Mouse (Mus musculus) lung, adult 2 months (tissue): ENCODE results near the gene Cacna2d3.

Experiments
- CTCF ChIP-seq: fragments of 200-500 bp; IDR thresholded peaks from 2 replicates; pipeline ENCODE4 v1.5.1; 2011; ENCODE audit warnings: mild to moderate bottlenecking, low read length, control low read depth; ENCODE audit not compliant: insufficient read depth
- POLR2A ChIP-seq: fragments of 200-500 bp; IDR thresholded peaks from 2 replicates; pipeline ENCODE4 v1.6.1; 2011; ENCODE audit warnings: low read depth, mild to moderate bottlenecking, control low read depth, low read length, borderline replicate concordance; ENCODE audit errors: extremely low read depth

DNA sequence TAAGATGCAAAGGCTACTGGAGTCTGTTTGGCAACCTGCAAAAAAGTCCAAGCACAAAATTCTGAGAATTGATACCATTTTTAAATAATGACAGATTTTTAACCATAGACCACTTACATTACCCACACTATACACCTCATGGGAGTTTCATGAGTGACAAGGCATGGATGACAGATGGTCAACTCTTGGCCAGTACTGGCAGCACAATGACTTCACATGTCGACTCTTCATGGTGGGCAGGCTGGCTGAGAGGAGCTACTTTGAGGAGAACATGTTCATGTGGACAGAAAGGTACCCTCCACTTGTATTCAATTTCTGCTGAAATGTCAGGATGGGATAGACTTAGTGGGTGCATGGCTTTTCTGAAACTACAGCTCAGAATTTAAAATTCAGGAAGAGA lies 498.7 kb downstream of the Cacna2d3 start:
- TF ChIP-seq CTCF = no peak
- no peak for TF ChIP-seq POLR2A
